Comparison of ENCODE assay signal across 20 mouse cellular contexts in genomic region chr9:119909931-119910330, GRCm38 (mm10). TPM values are rescaled to one million over a fixed set of nuclear protein-coding genes. Genes with fewer than 3 reads are reported as not detected.
"Had no signal": no experiment of that assay in that cellular context is flagged by ENCODE, and none has a peak within 500 bp of the region (broad histone marks: within the 10 kb centered on the region; RNA-seq: fewer than 3 reads in every experiment).

No protein-coding gene starts in this region.

- H3K27ac ChIP-seq: midbrain, embryonic 10.5 days; midbrain, embryonic 12.5 days; neural tube, embryonic 13.5 days; neural tube, embryonic 15.5 days had no signal

- ATAC-seq: midbrain, embryonic 16.5 days had no signal

- H3K9ac ChIP-seq: lung, embryonic 14.5 days; midbrain, embryonic 12.5 days; neural tube, embryonic 13.5 days; neural tube, embryonic 15.5 days had no signal

- H3K9me3 ChIP-seq: midbrain, embryonic 10.5 days; midbrain, embryonic 12.5 days; neural tube, embryonic 13.5 days; neural tube, embryonic 15.5 days had no signal

- H3K4me3 ChIP-seq: midbrain, embryonic 10.5 days; midbrain, embryonic 12.5 days; myocyte; neural tube, embryonic 13.5 days; neural tube, embryonic 15.5 days had no signal

- H3K27me3 ChIP-seq: midbrain, embryonic 12.5 days; neural tube, embryonic 13.5 days; neural tube, embryonic 15.5 days had no signal

- H3K4me2 ChIP-seq: lung, embryonic 14.5 days; midbrain, embryonic 12.5 days; neural tube, embryonic 13.5 days; neural tube, embryonic 15.5 days had no signal

- DNase-seq: lung, adult 18-20 months; lung, embryonic 14.5 days; lung, postnatal 10 days; lung, postnatal 4 days; midbrain, embryonic 14.5 days; retina, postnatal 1 day; right cerebral cortex, postnatal 25 days; right cerebral cortex, postnatal 4 days; spleen, adult 18-20 months; thymus, adult 2 months; thymus, postnatal 14 days; thymus, postnatal 36 days had no signal

- H3K4me1 ChIP-seq: midbrain, embryonic 10.5 days; midbrain, embryonic 12.5 days; neural tube, embryonic 13.5 days; neural tube, embryonic 15.5 days had no signal

RNA-seq across cellular contexts. Expression of gene Ttc21a, which starts 27.5 kb away (rescaled TPM):
- total RNA-seq: megakaryocyte-erythroid progenitor cell, adult 5-6 weeks had no signal
- polyA plus RNA-seq: small intestine, adult 2 months had no signal
